Mouse (Mus musculus): ENCODE measurements at regions not wholly inside any gene's neighbourhood (a gene's known extent, or its start where the extent isn't known, plus 50 kb on each side); places are given as distances from the start of the nearest gene placed in this dataset.

DNA sequence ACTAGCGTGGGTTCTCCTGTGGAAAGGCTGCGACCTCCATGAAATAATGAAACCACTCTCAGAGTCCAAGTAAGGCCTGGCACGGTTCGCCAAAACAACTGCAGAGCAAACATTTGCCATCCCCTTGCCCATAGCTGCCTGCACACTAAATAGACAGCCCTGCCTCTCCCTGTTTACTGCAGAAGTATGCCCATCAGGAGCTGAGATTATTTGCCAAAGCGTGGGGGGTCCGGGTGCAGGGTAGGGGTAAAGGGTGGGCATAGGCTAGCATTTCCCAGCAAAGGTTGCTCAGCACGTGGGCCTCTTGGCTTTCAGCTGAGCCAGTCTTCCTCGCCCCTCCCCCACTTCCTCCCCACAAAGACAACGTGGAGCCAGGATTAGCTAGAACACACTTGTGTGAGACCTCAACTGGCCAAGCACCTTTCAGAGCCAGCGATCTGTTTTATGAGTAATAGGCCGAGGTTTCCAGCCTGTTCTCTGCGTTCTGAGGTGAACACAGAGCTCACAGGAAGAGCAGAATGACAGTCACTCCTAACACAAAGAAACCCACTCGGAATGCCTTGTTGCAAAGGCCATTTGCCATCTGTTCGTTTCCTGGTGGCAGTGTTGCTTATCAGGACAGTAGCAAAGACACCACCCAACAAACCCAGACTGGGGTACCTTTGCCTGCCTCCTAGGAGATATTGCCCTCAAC, 55.6 kb upstream of the Cep85l start:
- peak; percentile 46 for DNase-seq (ENCODE audit: low read depth)

DNA sequence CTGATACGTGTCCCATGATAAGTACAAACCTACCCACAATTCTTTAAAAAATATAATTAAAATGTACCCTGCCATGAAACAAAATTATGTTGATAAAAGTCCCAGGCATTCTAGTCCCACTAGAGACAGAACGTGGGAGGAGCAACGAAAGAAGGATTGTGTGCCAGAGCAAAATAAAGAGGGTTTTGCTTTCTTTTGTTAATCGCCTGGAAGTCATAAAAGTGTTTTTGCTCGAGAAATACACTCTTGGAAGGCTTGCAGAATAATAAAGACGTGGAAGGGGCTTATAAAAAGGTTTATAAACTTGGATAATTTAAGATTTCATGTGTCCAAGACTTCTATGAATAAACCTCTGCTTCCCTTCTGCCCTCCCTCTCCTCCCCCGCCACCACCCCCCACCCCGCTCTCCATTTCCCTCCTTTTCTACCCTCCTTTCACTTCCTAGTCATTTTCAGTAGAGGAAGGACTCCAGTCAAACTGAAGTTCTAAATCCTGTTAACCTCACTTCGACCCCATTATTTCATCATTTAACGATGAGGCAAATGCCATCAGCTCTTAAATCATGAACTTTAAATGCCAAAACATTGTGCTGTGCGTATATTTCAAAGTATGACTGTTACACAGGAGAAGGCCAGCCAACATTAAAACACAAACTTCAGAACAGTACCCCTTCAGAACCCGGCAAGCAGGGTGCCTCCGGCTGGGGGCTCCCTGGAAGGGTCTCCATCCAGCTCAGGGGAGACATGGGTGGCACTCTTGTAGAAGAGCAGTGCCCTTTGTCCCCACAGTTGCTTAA, 54.8 kb upstream of the Cep85l start:
- no peak for DNase-seq (ENCODE audit: low read depth)

DNA sequence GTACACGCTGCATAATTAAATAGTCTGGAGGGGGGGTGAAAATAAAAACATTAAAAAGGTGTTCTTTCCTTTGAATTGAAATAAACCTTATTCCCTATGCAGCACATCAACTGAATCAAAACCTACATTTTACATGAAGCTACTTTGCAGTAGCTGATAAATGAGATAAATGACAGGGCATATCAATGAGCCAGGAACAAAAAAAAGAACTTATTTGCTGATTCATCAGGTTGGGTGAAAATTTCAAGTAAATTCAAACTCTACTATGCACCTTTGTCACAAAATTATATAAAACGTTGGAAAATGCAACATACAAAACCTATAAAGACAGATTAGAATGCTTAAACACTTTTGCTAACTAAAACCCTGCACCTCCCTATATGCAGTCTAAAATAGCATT, 53.0 kb upstream of the Cep85l start:
- DNase-seq (ENCODE audit: low read depth), result no peak

DNA sequence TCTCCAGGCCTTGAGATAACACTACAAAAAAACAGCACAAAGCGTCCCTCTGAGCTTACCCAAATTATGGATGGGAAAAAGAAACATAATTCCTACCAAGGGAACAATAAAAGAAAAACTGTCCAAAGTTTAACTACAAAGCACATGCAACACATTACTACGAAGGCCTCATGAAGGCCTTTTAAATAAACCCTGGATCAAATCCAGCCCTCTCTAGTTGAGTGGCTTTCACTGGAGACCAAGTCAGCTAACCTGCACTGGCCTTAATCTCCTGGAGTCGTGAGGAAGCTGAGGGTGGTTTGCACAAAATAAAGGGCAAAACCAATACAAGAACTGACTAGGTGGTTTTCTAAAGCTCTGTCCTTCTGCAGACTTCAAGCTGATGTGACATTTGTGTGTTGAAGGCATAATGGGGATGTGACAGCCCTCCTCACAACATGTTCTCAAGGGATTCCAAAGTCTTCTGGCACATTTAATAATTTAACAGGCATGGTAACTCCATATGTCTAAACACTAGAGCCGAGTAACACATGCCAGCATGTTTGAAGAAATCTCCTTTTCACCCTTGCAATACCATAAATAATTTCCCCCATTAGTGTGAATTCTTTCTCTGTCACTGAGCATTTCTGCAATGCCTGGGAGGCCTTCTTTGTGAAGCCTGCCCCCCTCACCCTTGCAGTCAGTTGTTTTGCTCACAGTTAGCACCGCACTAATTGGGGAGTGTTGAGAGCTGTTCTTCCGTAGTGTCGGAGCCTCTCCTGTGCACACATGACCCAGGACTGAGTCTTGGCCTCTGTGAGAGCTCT, 50.0 kb upstream of the Cep85l start:
- DNase-seq (ENCODE audit: low read depth), result no peak
